Mouse (Mus musculus): ENCODE data around the gene Tdp1.

DNA sequence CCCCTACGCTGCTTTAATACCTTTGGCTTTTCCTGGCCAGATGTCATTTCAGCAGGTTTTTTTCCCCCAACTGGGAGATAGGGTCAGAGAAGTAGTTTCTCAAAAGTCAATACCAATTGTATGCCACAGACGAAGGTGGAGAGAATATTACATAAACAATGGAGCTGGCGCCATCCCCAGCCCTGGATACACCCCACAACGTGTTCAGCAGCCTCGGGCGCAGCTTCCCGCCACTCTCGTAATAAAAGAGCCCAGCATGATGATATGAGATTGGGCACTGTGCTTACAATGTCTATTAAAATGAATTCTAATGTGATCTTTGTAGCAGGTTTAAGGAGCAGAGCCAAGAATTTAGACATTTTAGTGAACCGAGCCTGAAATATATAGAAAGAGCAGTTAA is 28.3 kb upstream of the Tdp1 start:
- no peak for TF ChIP-seq CTCF (conservative IDR thresholded peaks at IDR 0.05; ENCODE audit: low read length)
- TF ChIP-seq NANOG (IDR thresholded peaks at IDR 0.05; ENCODE audit: borderline replicate concordance, low read length) = no peak

Data from E14TG2a.4 (cell line).